Mouse (Mus musculus): ENCODE data around the gene Blzf1.

- TF ChIP-seq POLR2A (IDR thresholded peaks at IDR 0.05; ENCODE audit: extremely low read depth, insufficient read depth, low read length) (no peak), CTCF (IDR thresholded peaks at IDR 0.05; ENCODE audit: extremely low read depth, insufficient read depth, low read length) (no peak)
Observed at GRCm38 (mm10) chr1:164270941-164271340, 36.3 kb downstream of the Blzf1 start.
